Mouse (Mus musculus): ENCODE measurements around the gene Kap. TPM values are rescaled to one million over a fixed set of nuclear protein-coding genes. Genes with fewer than 3 reads are reported as not detected.
"Not testable (repeated sequence)": the region's sequence is repeated elsewhere in the genome, so short reads cannot be mapped to it uniquely, and the experiment has no call there.

The Kap gene
- total and polyA plus RNA-seq, 2 experiments from 2014 or later, result not detected

- ATAC-seq (no peak), DNase-seq (ENCODE audit: low spot score) (no peak)
- Histone ChIP-seq H3K4me1 (ENCODE audit: insufficient read depth, low read length) (no peaks in the 10 kb centered on the region), H3K27me3 (ENCODE audit: insufficient read depth, low read length) (no peaks in the 10 kb centered on the region), H3K9me3 (ENCODE audit: low read length) (no peaks in the 10 kb centered on the region), H3K27ac (no peak overlapping the region), H3K9ac (replicated peaks; ENCODE audit: low read length) (no peak overlapping the region), H3K4me3 (ENCODE audit: low read length) (no peak overlapping the region), H3K4me2 (ENCODE audit: low read depth, low read length) (no peak overlapping the region), H3K36me3 (ENCODE audit: insufficient read depth, low read length) (no peaks in the 10 kb centered on the region)
- TF ChIP-seq CTCF (IDR thresholded peaks at IDR 0.05; ENCODE audit: low read depth), result no peak
- WGBS, result 83% methylated on average over 2 of the region's 2 CpGs
Observed at GRCm38 (mm10) chr6:133855871-133856270, 2.3 kb upstream of the Kap start.

GRCm38 (mm10) chr6:133849359-133849758 lies 4.2 kb downstream of the Kap start:
- Histone ChIP-seq H3K9me3 (ENCODE audit: low read length) (no peaks in the 10 kb centered on the region), H3K9ac (replicated peaks; ENCODE audit: low read length) (no peak overlapping the region), H3K4me2 (ENCODE audit: low read depth, low read length) (no peak overlapping the region), H3K4me3 (ENCODE audit: low read length) (no peak overlapping the region), H3K36me3 (ENCODE audit: insufficient read depth, low read length) (no peaks in the 10 kb centered on the region), H3K4me1 (ENCODE audit: insufficient read depth, low read length) (no peaks in the 10 kb centered on the region), H3K27ac (no peak overlapping the region), H3K27me3 (ENCODE audit: insufficient read depth, low read length) (no peaks in the 10 kb centered on the region)
- DNase-seq (ENCODE audit: low spot score) (no peak), ATAC-seq (no peak)
- 80% methylated on average over 2 of the region's 2 CpGs for WGBS
- no peak for TF ChIP-seq CTCF (IDR thresholded peaks at IDR 0.05; ENCODE audit: low read depth)

- WGBS, result 79% methylated on average over 6 of the region's 6 CpGs
- not testable (repeated sequence) for H3K9me3 ChIP-seq (ENCODE audit: low read length); H3K27me3 ChIP-seq (ENCODE audit: insufficient read depth, low read length); H3K4me3 ChIP-seq (ENCODE audit: low read length); H3K36me3 ChIP-seq (ENCODE audit: insufficient read depth, low read length); H3K9ac ChIP-seq (replicated peaks; ENCODE audit: low read length); H3K4me1 ChIP-seq (ENCODE audit: insufficient read depth, low read length); ATAC-seq; DNase-seq (ENCODE audit: low spot score); H3K4me2 ChIP-seq (ENCODE audit: low read depth, low read length); H3K27ac ChIP-seq
Observed at GRCm38 (mm10) chr6:133848861-133849260, 4.7 kb downstream of the Kap start.

GRCm38 (mm10) chr6:133838296-133838995 lies 15.1 kb downstream of the Kap start:
- DNase-seq (ENCODE audit: low spot score); H3K27ac ChIP-seq; H3K36me3 ChIP-seq (ENCODE audit: insufficient read depth, low read length); H3K4me2 ChIP-seq (ENCODE audit: low read depth, low read length); H3K4me3 ChIP-seq (ENCODE audit: low read length); ATAC-seq; H3K4me1 ChIP-seq (ENCODE audit: insufficient read depth, low read length); H3K9me3 ChIP-seq (ENCODE audit: low read length); H3K9ac ChIP-seq (replicated peaks; ENCODE audit: low read length); H3K27me3 ChIP-seq (ENCODE audit: insufficient read depth, low read length): not testable (repeated sequence)
- WGBS, result 88% methylated on average over 29 of the region's 29 CpGs

- WGBS, result 58% methylated on average over 1 of the region's 1 CpGs
- ATAC-seq (no peak), DNase-seq (ENCODE audit: low spot score) (peak; percentile 35)
- Histone ChIP-seq H3K4me1 (ENCODE audit: insufficient read depth, low read length) (no peaks in the 10 kb centered on the region), H3K9me3 (ENCODE audit: low read length) (no peaks in the 10 kb centered on the region), H3K27ac (no peak overlapping the region), H3K4me3 (ENCODE audit: low read length) (no peak overlapping the region), H3K36me3 (ENCODE audit: insufficient read depth, low read length) (no peaks in the 10 kb centered on the region), H3K4me2 (ENCODE audit: low read depth, low read length) (no peak overlapping the region), H3K27me3 (ENCODE audit: insufficient read depth, low read length) (no peaks in the 10 kb centered on the region), H3K9ac (replicated peaks; ENCODE audit: low read length) (no peak overlapping the region)
- peak; percentile 61 for TF ChIP-seq CTCF (IDR thresholded peaks at IDR 0.05; ENCODE audit: low read depth)
Observed at GRCm38 (mm10) chr6:133812342-133812741, 41.2 kb downstream of the Kap start.

Other genes with a start within 250 kb of the Kap start
- gene Etv6, start 181.9 kb upstream of the Kap start, total RNA-seq (2014; rRNA removed), result 7.5 and 9.1 TPM in 2 replicates
- gene Etv6, start 181.9 kb upstream of the Kap start, polyA plus RNA-seq (2015; fragmentation: Nextera tagmentation; extraction: Ambion mirVana), result 3.6 and 4.0 TPM in 2 replicates

Measured in hindbrain, postnatal 0 days (tissue).